Mouse (Mus musculus): Measurements from ENCODE around the gene Ctsd.

Gene Ctsd

DNA sequence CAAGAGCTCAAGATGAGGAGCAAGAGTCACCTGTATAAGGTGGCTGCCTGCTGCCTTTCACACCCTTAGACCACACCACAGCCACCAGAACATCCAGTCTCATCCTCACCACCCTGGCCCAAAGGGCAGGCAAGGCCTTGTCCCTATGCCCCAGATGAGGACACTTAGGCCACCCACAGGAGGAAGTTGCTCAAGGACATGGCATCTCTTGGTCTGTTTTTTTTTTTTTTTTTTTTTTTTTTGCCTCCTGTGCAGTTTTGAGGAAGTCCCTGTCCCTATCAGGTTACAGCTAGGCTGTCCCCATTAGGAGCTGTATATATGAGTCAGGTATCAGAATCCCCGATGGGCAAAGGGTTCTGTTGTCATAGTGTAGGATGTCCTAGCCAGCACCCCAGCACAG, 11.4 kb upstream of the Ctsd start:
- DNase-seq = no peak

DNA sequence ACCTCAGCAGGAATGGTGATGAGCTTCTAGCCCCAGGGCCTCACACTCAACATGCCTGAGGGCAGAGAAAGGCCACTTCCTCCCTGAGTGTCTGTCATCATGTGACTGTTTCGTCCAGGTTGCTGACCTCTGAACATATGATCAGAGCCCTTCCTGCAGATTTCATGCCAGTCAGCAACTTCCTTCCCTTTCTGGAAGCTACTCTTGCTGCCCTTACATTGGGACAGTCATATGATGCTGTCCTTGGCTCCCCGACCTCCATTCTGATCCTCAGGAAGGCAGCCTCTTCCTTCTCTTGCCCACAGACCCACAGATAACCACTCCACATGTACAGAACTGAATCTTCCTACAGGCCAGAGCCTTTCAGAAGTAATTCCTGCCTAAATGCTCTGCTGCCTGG, 10.2 kb upstream of the Ctsd start:
- DNase-seq = no peak

DNA sequence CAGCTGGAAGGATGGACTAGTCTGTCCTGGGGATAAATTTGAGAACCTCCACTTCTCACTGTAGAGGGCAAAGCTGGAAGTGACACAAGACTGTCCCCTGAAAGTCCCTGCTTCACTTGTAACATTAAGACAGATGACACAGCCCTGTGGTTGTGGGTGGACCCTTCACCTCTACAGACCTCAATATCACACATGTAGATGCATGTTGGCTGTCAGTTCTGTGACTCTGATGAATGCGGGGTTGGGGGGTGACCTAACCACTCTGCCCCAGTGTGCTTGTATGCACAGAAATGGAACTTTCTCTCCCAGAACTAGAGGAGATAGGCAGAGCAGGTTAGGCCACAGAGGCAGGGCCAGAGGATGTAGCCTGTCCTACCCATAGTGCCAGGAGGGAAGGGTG, 8.8 kb upstream of the Ctsd start:
- no peak for DNase-seq

DNA sequence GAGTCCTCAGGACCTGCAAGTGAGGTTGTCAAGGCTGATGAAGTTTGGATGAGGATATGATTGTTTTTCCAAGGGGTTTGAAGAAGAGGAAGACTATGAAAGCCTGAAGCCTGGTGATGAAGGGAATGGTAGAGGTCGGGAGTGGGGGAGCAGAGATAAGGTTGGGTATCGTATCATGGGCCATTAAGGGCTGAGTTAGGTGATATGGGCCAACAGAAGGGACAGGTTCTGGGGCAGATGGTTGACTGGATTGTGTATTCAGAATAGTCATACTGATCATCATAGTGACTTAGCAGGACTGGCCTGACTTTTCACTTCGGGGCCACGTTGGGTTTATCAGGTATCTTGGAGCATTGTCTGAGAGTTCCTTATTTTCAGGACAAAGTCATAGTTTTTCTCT, 7.6 kb upstream of the Ctsd start:
- DNase-seq = no peak

DNA sequence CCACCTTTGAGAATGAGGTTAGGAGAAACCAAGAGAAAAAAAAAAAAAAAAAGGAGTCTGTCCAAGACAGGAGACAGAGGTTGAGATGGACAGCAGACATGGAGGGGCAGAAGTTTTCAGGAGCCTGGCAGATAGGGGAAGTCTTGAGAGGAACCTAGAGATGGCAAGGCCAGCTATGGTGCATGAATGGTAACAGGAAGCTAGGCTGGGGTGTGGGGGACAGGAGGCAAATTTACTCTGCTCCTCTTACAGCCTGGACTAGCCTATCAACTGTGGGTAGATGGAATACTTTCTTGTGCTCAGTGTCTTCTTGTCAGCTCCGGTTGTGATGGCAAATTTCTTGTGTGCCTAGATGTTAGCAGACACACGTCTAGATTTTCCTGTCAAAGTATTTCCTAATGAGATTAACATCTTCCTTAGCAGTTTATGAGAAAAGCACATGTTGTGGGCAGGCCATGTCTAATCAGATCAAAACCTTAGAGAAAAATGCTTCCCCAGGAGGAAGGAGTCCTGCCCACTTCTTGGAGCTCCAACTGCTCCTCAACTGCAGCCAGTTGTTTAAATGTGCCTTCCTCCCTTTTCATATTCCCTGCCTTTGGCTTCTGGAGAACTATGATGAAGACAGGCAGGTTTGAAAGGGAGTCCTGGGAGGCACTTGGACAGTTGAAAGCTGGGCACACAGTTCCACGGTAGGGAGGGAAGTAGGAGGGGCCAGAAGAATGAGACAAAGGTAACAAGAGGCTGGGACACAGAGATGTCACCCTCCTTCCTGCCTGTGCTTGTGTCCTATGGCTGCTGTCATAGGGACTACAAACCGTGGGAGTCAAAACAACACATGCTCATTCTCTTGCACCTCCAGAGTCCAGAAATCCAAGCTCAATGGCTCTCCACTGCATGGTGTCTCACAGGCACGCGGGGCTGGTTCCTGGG, 6.7 kb upstream of the Ctsd start:
- no peak for DNase-seq

DNA sequence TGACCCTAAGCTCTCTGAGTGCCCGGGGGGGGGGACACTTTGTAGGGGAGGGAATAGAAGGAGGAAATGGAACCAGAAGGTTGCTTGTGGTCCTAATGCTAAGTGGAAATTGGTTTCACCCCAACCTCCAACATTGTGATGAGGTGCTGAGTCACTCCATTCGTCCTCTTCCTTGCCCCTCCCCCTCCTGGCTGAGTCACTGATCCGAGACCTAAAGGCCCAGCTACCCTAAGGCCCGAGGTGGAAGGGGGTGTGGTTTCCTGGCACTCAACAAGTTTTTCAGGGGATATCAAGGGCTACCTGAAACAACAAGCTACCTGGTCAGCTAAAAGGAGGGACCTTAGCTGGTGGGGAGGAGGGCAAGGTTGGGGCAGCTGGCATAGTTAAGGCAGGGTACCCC, 5.4 kb upstream of the Ctsd start:
- no peak for DNase-seq

DNA sequence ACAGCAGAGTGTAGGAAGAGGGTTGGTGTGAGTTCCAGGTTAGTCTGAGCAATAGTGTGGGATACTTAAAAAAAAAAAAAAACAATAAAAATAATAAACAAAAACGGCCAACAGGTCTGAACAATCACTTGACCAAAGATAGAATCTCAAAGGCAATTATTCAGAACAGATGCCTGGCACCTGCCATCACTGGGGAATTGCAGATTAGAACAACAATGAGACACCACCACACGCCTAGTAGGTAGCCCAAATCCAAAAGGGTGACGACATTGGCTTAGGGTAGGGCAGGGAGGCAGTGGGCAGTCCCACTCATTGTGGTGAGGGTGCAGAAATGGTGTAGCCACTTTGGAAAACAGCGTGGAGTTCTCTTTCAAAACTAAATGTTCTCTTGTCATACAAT, 3.8 kb upstream of the Ctsd start:
- DNase-seq = no peak

DNA sequence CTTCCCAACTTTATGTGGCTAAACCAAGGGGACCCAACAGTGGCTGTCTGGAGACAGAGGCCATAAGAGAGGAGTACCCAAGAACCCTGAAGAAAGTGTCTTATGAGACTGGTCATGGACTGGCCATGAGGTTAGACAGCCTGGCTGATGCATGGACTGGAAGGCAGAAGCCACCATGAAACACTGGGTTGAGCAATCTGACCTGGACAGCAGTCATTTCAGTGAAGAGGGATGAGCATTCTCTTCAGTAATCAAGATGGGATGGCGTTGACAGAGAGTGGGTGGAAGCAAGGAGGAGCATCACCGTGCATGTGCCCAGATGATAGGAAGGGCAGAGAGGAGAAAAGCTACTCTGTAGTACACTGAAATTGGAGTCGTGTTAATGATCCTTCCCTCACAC, 3.3 kb upstream of the Ctsd start:
- DNase-seq = no peak

DNA sequence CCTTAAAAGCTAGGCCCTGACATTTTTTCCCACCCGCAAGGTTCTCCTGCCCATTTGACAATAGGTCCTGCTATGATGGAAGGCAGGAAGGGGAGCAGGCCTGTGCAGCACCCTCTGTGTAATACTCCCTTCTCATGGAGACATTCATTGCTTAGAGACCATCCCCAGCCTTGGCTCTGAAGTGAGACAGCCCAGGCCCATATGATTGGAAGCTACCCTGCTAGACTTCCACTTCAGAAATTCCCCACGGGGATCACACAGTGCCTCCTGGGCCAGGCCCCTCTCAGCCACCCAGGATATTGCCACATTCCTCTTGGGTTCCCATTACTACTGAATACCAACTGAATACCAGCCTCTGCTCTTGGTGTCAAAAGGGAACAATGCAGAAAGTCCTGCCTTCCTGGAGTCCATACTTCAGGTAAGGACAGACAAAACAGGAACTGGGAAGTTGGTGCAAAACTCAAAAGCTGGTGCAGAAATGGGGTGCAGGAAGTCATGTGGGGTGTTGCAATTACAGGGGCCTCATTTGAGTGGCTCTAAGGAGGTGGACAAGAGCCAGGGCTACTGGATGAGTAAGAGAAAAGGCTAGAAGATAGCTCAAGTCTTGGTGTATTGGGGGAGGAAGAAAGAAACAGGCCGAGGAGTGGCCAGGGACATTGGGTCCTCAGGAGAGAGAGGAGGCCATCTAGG, 2.3 kb upstream of the Ctsd start:
- DNase-seq = no peak

DNA sequence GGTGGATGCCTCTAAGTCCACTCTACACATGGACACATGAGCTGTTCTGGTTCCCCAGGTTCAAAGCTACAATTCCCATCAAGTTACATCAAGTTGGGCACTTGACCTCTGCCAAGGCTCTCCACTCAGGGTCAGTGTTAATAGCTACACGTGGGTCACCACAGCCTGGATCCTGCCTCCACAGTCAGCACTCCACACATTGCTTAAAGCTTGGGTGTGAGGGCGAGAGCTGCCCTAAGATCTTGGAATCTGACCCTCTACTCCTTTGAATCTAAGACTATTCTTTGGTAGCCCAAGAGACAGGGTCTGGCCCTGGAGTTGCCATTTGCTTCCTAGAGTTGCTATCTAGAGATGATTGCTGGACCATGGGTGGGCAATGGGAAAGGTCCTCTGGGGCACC, 902 bp upstream of the Ctsd start:
- DNase-seq = no peak

DNA sequence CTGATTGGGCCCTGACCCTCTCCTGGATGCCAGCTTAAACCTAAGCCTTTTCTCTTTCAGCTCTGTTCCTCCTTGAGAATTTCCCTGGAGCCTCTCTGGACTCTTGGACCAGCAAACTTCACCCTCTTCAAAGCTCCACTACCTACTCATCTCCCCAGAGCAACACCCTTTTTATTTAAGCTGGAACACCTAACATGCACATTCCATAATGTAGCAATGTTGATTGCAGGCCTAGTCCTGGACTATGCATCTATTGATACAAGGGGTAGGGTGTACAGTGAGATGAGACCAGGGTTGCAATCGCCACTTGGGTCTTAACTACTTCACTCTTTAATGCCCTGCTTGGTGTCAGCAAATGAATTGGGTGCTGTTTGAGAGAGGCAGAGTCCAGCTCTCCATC, 360 bp upstream of the Ctsd start:
- DNase-seq = no peak

DNA sequence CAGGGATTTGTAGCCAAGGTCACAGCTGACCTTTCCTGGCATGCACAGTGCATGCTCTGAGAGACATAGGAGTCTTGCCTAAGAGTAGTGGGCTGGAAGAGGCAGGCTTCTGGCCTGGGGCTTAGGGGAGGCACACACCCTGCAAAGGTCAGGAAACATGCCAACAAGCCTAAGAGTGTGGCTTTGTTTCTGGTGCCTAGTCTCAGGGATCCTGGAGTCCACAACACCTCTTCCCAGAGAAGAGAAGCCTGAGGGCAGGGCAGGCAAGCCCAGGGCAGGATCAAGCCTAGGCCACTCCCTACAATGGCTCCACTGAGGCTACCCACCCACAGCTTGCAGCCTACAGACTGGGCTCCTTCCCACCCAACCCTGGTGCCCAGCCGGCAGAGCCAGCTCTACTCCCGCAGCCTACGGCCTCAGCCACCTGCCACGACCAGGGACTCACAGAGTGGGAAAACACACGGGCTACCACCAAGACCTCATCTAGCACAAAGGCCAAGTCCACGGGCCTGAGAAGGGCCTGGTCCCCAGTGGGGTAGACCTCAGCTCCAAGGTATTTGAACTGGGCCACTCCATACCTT, 1.1 kb downstream of the Ctsd start:
- DNase-seq = no peak

DNA sequence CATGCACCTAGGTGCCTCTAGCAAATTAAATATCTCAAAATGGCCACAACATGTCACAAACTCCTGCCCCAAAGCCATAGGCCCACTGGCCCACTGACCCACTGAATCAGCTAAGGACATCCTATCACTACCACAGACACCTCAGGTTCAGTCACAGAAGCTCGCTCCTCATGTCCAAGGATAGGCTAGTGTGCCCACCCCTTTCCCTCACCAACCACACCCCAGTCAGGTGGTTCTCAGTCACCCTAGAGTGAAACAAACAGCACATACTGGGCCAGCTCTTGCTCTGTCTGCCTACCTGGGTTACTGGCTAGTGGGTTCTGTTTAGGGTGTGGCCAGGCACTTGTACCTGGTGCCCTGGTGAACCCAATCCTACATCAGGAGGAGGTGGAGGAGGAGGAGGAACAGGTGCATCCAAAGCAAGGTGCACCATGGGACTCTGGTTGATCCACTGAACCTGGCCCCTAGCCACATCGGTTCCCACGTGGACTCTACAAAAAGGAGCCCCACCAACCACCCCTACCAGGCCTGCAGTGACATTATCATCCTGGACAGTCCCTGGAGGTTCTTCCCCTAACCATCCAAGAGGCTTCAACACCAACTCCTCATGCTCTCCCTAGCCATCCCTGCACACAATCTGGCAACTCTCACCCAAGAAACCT, 2.0 kb downstream of the Ctsd start:
- no peak for DNase-seq

DNA sequence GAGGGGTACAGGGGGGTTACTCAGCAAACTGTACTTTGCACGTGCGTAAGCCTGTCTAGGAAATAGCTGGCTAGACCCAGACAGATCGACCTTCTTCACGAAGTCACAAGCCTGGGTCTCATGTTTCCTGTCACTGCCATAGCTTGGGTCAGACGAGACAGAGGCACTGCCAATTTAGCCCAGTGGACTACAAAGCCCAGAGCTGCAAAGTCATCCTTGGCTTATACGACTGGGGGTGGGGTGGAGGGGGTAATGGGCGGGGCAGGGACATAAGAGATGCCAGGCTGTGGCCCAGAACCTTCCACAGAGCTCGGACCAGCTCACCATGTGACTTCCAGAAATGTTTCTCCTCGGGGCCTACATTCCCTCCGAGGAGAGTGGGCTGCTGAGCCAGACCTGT, 3.5 kb downstream of the Ctsd start:
- DNase-seq = no peak

DNA sequence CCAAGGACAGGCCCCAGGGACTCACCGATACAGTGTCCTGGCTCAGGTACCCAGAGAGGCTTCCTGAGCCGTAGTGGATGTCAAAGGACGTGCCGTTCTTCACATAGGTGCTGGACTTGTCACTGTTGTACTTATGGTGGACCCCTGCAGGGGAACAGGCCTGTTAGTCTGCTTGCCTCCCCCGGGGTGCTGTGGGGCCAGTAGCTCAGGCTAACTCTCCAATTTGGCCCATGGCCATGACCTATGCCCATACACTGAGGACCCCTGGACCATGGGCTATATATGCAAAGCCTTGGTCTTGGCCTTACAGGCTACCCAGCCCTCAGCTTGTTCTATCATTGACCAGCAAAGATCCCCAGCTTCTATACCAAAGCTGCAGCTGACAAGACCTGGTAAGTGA, 5.3 kb downstream of the Ctsd start, which contains the start of gene Gm49369:
TSS of gene Gm49369 (minus strand) at position 101 of the 400 bp plus-strand sequence.
- no peak for DNase-seq

DNA sequence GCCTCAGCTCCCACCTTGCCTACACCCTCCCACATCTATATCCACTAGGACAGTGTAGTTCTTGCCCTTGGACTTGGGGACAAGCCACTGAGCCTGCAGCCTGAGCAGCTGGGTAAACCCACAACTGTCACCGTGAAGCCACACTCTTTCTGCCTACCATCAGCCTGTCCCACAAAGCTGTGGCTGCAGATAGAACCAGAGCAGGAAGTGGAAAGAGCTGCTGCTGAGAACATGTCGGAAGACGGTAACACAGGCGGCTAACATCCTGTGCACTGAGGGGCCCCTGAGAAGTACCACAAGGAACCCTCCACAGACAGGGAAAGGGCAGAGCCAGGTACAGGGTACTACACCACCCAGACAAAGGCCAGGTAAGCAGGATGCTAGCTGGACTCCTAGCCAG, 6.7 kb downstream of the Ctsd start:
- no peak for DNase-seq

DNA sequence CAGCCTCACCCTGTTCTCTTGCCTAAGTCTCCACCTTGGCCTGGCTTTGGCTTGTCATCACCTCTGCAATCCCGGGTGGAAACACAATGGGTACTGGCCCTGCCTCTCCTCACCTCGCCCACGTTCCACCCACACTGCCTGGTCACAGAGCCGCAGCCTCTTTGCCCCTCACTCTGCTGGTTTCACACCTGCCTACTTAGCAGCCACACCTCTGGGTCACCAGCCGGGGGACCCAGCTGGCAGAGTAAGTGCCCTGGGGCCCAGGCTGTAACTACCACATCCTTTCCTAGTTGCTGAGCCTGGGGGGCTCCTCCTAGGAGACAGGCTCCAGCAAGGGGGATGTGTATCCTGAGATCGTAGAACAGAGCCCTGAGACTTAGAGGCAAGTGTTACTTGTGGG, 8.7 kb downstream of the Ctsd start:
- DNase-seq = peak; percentile 6

DNA sequence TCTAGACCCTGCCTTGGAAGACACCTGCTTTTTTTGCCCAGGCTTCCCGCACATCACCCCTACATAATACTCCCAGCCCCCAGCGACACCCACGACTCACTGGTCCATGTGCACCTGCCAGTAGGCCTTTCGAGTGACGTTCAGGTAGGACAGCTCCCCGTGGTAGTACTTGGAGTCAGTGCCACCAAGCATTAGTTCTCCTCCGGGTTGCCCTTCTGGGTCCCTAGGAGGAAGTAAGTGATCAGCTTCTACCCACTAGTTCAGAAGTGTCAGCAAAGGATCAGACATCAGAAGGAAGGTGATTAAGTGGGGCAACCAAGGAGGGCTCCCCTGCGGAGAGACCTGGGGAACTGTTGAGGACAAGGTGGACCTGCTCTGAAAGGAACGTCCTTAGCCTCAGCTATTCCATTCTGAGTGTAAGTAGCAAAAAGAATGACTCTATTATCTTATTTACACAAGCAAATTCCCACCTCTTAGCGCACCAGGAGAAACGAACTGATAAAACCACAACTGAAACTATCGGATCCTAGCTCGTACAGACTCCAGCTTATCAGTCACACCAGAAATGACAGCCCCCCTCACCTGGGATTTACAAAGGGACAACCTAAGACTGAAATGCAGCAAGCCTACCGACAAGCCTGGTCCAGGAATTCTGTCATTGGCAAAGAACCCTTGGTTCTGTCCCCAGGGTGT, 10.5 kb downstream of the Ctsd start:
- DNase-seq = no peak

DNA sequence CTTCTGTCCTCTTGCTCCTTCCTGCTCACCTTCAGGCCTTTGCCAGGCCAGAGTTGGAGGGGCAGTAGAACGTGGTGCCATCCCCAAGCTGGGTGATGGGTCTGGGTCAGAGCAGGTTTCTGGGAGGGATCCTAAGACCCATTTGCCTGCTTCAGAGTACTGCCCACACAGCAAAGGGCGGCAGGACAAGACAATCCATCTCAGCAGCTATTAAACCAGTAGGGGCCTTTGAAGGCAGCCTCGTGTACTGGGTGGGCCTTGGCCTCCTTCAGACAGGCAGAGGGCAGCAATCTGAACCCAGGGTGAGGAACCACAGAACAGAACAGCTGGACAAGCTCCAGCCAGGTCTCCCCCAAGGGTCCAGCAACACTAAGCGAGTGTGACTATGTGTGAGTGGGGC, 11.7 kb downstream of the Ctsd start:
- DNase-seq = no peak

DNA sequence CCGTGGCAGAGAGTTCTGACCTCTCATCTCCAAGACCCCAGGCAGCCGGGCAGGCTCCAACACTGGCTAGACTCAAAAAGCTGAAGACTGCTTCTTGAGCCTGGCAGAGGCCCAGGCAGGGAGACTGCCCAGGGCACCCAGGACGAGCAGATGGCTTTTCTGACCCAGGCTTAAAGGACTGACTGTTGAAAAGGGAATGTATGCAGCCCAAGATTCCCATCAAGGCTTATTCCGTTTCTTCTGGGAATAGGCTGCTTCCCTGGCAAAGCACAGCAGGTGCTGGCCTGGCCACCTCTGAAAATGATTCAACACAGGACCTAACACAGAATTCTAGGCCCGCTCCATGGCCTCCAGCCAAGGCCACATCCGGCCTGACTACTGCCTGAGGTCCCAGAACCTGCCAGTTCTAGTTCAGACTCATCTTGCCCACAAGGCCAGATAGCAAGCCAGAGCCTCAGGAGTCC, 12.5 kb downstream of the Ctsd start:
- peak; percentile 75 for DNase-seq

DNA sequence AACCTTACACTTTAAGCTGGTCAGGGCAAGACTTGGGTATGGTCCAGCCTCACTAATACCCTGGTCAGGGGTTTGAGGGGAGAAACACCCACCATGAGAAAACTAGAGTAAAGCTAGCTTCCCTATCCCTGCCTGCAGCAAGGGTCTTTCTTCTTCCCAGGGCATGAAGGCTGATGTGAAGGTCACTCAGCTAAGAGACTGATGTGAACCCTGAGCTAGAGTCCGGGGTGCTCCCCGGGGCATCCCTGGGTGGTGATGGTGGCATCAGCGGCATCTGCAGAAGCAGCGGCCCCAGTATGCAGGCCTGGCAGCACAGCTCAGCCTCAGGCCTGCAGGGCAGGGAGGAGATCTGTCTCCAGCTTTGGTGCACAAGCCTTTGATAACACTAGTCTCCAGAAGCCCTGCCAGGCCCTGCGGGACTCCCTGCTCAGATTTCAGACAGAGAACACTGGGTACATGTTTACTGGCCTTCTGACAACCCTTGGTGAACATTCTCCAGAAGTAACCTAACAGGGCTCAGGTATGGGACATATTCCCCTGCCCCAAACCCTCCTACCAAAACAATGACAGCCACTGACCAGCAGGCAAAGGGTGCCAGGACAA, 13.3 kb downstream of the Ctsd start:
- DNase-seq = no peak

All from cerebellum, adult 8-10 months (tissue).